Mouse (Mus musculus) heart, embryonic 15.5 days (tissue): ENCODE data around the gene Lclat1. TPM values are rescaled to one million over a fixed set of nuclear protein-coding genes. Genes with fewer than 3 reads are reported as not detected.

Experiments
- ATAC-seq: fragments of 200-750 bp; cut with Nextera tagmentation; replicated peaks from 2 replicates; pipeline ENCODE4 v1.8.0; 2017; ENCODE audit warnings: low read depth, moderate TSS enrichment; ENCODE audit not compliant: insufficient number of reproducible peaks, insufficient read depth, low FRiP score
- H3K27ac ChIP-seq: fragments of 300-500 bp; sonication (generic); 2 replicates; pipeline ENCODE4 v1.5.1; 2015; ENCODE audit warnings: mild to moderate bottlenecking, inconsistent platforms
- H3K27me3 ChIP-seq: fragments of 300-500 bp; sonication (generic); 2 replicates; pipeline ENCODE4 v1.6.1; 2015; ENCODE audit warnings: inconsistent platforms
- H3K36me3 ChIP-seq: fragments of 300-500 bp; sonication (generic); 2 replicates; pipeline ENCODE4 v1.6.1; 2015; ENCODE audit warnings: mild to moderate bottlenecking, inconsistent platforms
- H3K4me1 ChIP-seq: fragments of 300-500 bp; sonication (generic); replicated peaks from 2 replicates; pipeline ENCODE4 v1.6.1; 2015; ENCODE audit warnings: inconsistent platforms
- H3K4me2 ChIP-seq: fragments of 300-500 bp; sonication (generic); 2 replicates; pipeline ENCODE4 v1.6.1; 2015; ENCODE audit warnings: inconsistent platforms, mild to moderate bottlenecking, moderate library complexity
- H3K4me3 ChIP-seq: fragments of 300-500 bp; sonication (generic); 2 replicates; pipeline ENCODE4 v1.5.1; 2015; ENCODE audit warnings: mild to moderate bottlenecking, inconsistent platforms
- H3K9ac ChIP-seq: fragments of 300-500 bp; sonication (generic); 2 replicates; pipeline ENCODE4 v1.6.1; 2015; ENCODE audit warnings: mild to moderate bottlenecking, inconsistent platforms
- H3K9me3 ChIP-seq: fragments of 300-500 bp; sonication (generic); replicated peaks from 2 replicates; pipeline ENCODE4 v1.6.1; 2016; ENCODE audit warnings: inconsistent platforms
- WGBS: fragments of 180-500 bp; shearing (Covaris S2); methylation state at CpG from one replicate; pipeline ENCODE4 v1.1.7; 2015; ENCODE audit warnings: mixed read lengths; 5-methylcytosine and 5-hydroxymethylcytosine counted together
- polyA plus RNA-seq: library from polyadenylated mRNA; unstranded; fragments of >200 nt; fragmentation: Nextera tagmentation; extraction: Ambion mirVana; gene quantifications from 2 replicates; pipeline ENCODE4 v1.2.1, GENCODE M21; 2015

Lclat1 gene
- polyA plus RNA-seq, 1 experiment from 2014 or later = 36.3 TPM

GRCm38 (mm10) chr17:73227361-73227760, 119.6 kb downstream of the Lclat1 start:
- no peak for ATAC-seq

GRCm38 (mm10) chr17:73229445-73230155, 121.8 kb downstream of the Lclat1 start:
- Histone ChIP-seq H3K4me2 (no peak overlapping the region), H3K27ac (peak overlapping the region; percentile 49), H3K4me1 (peaks cover 46% of the 10 kb centered on the region), H3K4me3 (no peak overlapping the region), H3K36me3 (no peaks in the 10 kb centered on the region), H3K27me3 (no peaks in the 10 kb centered on the region), H3K9me3 (no peaks in the 10 kb centered on the region), H3K9ac (no peak overlapping the region)
- ATAC-seq = no peak
- 69% methylated on average over 11 of the region's 11 CpGs for WGBS

More at GRCm38 (mm10) chr17:73227361-73227760, 119.6 kb downstream of the Lclat1 start:
- no peak overlapping the region for H3K4me3 ChIP-seq
- H3K27me3 ChIP-seq = no peaks in the 10 kb centered on the region
- peak overlapping the region; percentile 96 for H3K27ac ChIP-seq
- 63% methylated on average over 3 of the region's 3 CpGs for whole genome bisulfite sequencing
- peaks cover 55% of the 10 kb centered on the region for H3K4me1 ChIP-seq
- no peak overlapping the region for H3K4me2 ChIP-seq
- H3K9ac ChIP-seq = no peak overlapping the region
- H3K36me3 ChIP-seq = no peaks in the 10 kb centered on the region
- H3K9me3 ChIP-seq = no peaks in the 10 kb centered on the region

- H3K36me3 ChIP-seq = no peaks in the 10 kb centered on the region
- H3K9me3 ChIP-seq = no peaks in the 10 kb centered on the region
- H3K9ac ChIP-seq = no peak overlapping the region
- no peak overlapping the region for H3K4me2 ChIP-seq
- H3K27ac ChIP-seq = no peak overlapping the region
- H3K27me3 ChIP-seq = no peaks in the 10 kb centered on the region
- H3K4me3 ChIP-seq = no peak overlapping the region
- ATAC-seq = no peak
- 79% methylated on average over 12 of the region's 12 CpGs for WGBS
- peaks cover 38% of the 10 kb centered on the region for H3K4me1 ChIP-seq
Measured at GRCm38 (mm10) chr17:73230340-73230989, 122.7 kb downstream of the Lclat1 start.

GRCm38 (mm10) chr17:73231337-73231736, 123.6 kb downstream of the Lclat1 start:
- Histone ChIP-seq H3K9ac (no peak overlapping the region), H3K9me3 (no peaks in the 10 kb centered on the region), H3K4me3 (no peak overlapping the region), H3K36me3 (no peaks in the 10 kb centered on the region), H3K4me1 (peaks cover 30% of the 10 kb centered on the region), H3K4me2 (no peak overlapping the region), H3K27me3 (no peaks in the 10 kb centered on the region), H3K27ac (no peak overlapping the region)
- no peak for ATAC-seq
- 79% methylated on average over 1 of the region's 1 CpGs for WGBS

DNA sequence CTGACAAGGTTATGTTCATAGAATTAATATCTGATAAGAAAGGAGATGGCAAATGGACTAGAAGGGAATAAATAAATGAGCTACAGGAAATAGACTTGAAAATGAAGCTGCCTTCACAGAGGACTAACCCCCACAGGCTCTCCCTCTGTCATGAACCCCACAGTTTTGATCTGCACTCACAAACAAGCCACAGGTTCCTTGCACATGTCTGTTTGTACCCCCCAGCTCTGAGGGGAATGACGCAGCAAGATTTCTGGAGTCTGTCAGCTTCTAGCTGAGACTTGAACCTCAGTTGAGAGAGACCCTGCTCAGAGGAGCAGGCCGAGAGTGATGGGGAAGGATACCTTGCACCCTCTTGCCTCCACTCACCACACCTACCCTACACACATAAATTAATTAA, 124.8 kb downstream of the Lclat1 start:
- 92% methylated on average over 2 of the region's 2 CpGs for WGBS
- no peaks in the 10 kb centered on the region for H3K9me3 ChIP-seq
- H3K9ac ChIP-seq = no peak overlapping the region
- no peak overlapping the region for H3K4me2 ChIP-seq
- no peak for ATAC-seq
- H3K27me3 ChIP-seq = no peaks in the 10 kb centered on the region
- peaks cover 23% of the 10 kb centered on the region for H3K4me1 ChIP-seq
- H3K36me3 ChIP-seq = no peaks in the 10 kb centered on the region
- H3K4me3 ChIP-seq = no peak overlapping the region
- no peak overlapping the region for H3K27ac ChIP-seq

GRCm38 (mm10) chr17:73233975-73234374, 126.2 kb downstream of the Lclat1 start:
- no peak for ATAC-seq

GRCm38 (mm10) chr17:73237178-73237853, 129.5 kb downstream of the Lclat1 start:
- Histone ChIP-seq H3K9me3 (no peaks in the 10 kb centered on the region), H3K4me2 (no peak overlapping the region), H3K27me3 (no peaks in the 10 kb centered on the region), H3K36me3 (no peaks in the 10 kb centered on the region), H3K9ac (no peak overlapping the region), H3K4me1 (peaks cover 29% of the 10 kb centered on the region), H3K27ac (peak overlapping the region; percentile 49), H3K4me3 (no peak overlapping the region)
- 45% methylated on average over 3 of the region's 3 CpGs for WGBS
- no peak; the same call in 1 of the 2 replicates for ATAC-seq

More at GRCm38 (mm10) chr17:73233975-73234374, 126.2 kb downstream of the Lclat1 start:
- Histone ChIP-seq H3K27me3 (no peaks in the 10 kb centered on the region), H3K9me3 (no peaks in the 10 kb centered on the region), H3K36me3 (no peaks in the 10 kb centered on the region), H3K27ac (no peak overlapping the region), H3K4me2 (no peak overlapping the region), H3K9ac (no peak overlapping the region), H3K4me1 (peaks cover 30% of the 10 kb centered on the region), H3K4me3 (no peak overlapping the region)
- 38% methylated on average over 1 of the region's 1 CpGs for WGBS

DNA sequence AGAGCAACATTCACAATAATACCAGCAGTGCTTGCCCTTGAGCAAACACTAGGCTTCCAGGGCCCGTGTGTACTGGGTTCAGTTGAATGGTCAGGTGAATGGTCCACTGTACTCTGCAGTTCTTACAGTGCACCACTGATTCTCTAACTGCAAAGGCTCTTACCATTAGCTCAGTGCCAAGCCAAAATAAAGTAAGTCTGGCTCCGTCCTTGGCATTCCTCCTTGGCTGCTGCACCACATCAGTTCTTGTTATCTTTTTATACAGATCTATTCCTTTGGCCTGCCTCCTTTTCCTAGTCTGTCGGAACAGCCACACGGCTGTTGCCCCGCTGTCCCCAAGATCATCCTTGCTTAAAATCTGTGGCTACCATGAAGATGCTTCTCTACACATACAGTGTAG, 130.7 kb downstream of the Lclat1 start:
- no peak for ATAC-seq
- Histone ChIP-seq H3K4me1 (peaks cover 28% of the 10 kb centered on the region), H3K4me3 (no peak overlapping the region), H3K27me3 (no peaks in the 10 kb centered on the region), H3K9me3 (no peaks in the 10 kb centered on the region), H3K4me2 (no peak overlapping the region), H3K27ac (no peak overlapping the region), H3K9ac (no peak overlapping the region), H3K36me3 (no peaks in the 10 kb centered on the region)
- 82% methylated on average over 5 of the region's 5 CpGs for WGBS

- Histone ChIP-seq H3K36me3 (no peaks in the 10 kb centered on the region), H3K9me3 (no peaks in the 10 kb centered on the region), H3K4me3 (no peak overlapping the region), H3K9ac (no peak overlapping the region), H3K27ac (peak overlapping the region; percentile 32; the same call in 1 of the 2 replicates), H3K4me1 (peaks cover 46% of the 10 kb centered on the region), H3K4me2 (no peak overlapping the region), H3K27me3 (no peaks in the 10 kb centered on the region)
- no peak for ATAC-seq
- 85% methylated on average over 5 of the region's 5 CpGs for WGBS
Measured at GRCm38 (mm10) chr17:73241085-73241848, 133.5 kb downstream of the Lclat1 start.

GRCm38 (mm10) chr17:73243676-73244075, 135.9 kb downstream of the Lclat1 start:
- H3K9me3 ChIP-seq = no peaks in the 10 kb centered on the region
- WGBS = 91% methylated on average over 6 of the region's 6 CpGs
- no peak for ATAC-seq
- H3K36me3 ChIP-seq = no peaks in the 10 kb centered on the region
- no peak overlapping the region for H3K4me2 ChIP-seq
- H3K27ac ChIP-seq = no peak overlapping the region
- no peak overlapping the region for H3K9ac ChIP-seq
- H3K27me3 ChIP-seq = no peaks in the 10 kb centered on the region
- peaks cover 34% of the 10 kb centered on the region for H3K4me1 ChIP-seq
- no peak overlapping the region for H3K4me3 ChIP-seq

- no peak overlapping the region for H3K4me2 ChIP-seq
- no peak overlapping the region for H3K9ac ChIP-seq
- peaks cover 34% of the 10 kb centered on the region for H3K4me1 ChIP-seq
- ATAC-seq = no peak
- no peaks in the 10 kb centered on the region for H3K27me3 ChIP-seq
- no peak overlapping the region for H3K4me3 ChIP-seq
- whole genome bisulfite sequencing = 67% methylated on average over 3 of the region's 3 CpGs
- H3K9me3 ChIP-seq = no peaks in the 10 kb centered on the region
- H3K27ac ChIP-seq = peak overlapping the region; percentile 63; the same call in 1 of the 2 replicates
- no peaks in the 10 kb centered on the region for H3K36me3 ChIP-seq
Measured at GRCm38 (mm10) chr17:73244596-73244995, 136.8 kb downstream of the Lclat1 start.
